Mouse (Mus musculus) gastrocnemius, adult 18-20 months (tissue): ENCODE data around the gene Hist1h2ae. TPM values are rescaled to one million over a fixed set of nuclear protein-coding genes. Genes with fewer than 3 reads are reported as not detected.
"Not testable (repeated sequence)": the region's sequence is repeated elsewhere in the genome, so short reads cannot be mapped to it uniquely, and the experiment has no call there.

ENCODE experiments used
- DNase-seq: peaks from one replicate; pipeline ENCODE4 v3.0.0; 2021; ENCODE audit warnings: low spot score
- long read RNA-seq, 2 experiments: library from polyadenylated mRNA; stranded (forward); transcript quantifications; one replicate each; pipeline ENCODE4 v2.0.0; 2021
- total RNA-seq, 2 experiments: library from RNA; stranded (reverse); gene quantifications; 2 replicates each; pipeline ENCODE4 v1.2.3; 2021

Gene Hist1h2ae
- under 1 TPM; 0.41 to 0.85 TPM for total RNA-seq
- long read RNA-seq, experiment 1, result 0 reads
- long read RNA-seq, experiment 2, result 0 reads

- peak; percentile 52 for DNase-seq
These were observed at the start of gene Hist1h2ae, which contains the start of gene Hist1h2bg for GRCm38 (mm10) chr13:23571022-23571503. Gene Hist1h2ae, minus strand, starts transcription at chr13:23571220. Gene Hist1h2bg, plus strand, starts transcription at chr13:23571396.

- no peak for DNase-seq
These were observed 49.2 kb upstream of the Hist1h2ae start for GRCm38 (mm10) chr13:23620056-23620732.

- DNase-seq, result no peak
These were observed 40.6 kb upstream of the Hist1h2ae start for GRCm38 (mm10) chr13:23611638-23612037.

- DNase-seq, result no peak
These were observed 39.4 kb upstream of the Hist1h2ae start for GRCm38 (mm10) chr13:23610393-23610792.

- no peak for DNase-seq
These were observed 38.8 kb upstream of the Hist1h2ae start for GRCm38 (mm10) chr13:23609844-23610243.

GRCm38 (mm10) chr13:23609209-23609608, 38.2 kb upstream of the Hist1h2ae start:
- no peak for DNase-seq

GRCm38 (mm10) chr13:23605052-23605451, 34.0 kb upstream of the Hist1h2ae start:
- no peak for DNase-seq

GRCm38 (mm10) chr13:23604452-23604851, 33.4 kb upstream of the Hist1h2ae start:
- no peak for DNase-seq

GRCm38 (mm10) chr13:23603182-23603699, 32.2 kb upstream of the Hist1h2ae start:
- no peak for DNase-seq

- DNase-seq, result peak; percentile 80
These were observed 26.9 kb upstream of the Hist1h2ae start for GRCm38 (mm10) chr13:23597957-23598356.

GRCm38 (mm10) chr13:23595622-23596372, 24.8 kb upstream of the Hist1h2ae start:
- no peak for DNase-seq

- no peak for DNase-seq
These were observed 24.2 kb upstream of the Hist1h2ae start for GRCm38 (mm10) chr13:23595185-23595584.

- DNase-seq, result no peak
These were observed 22.2 kb upstream of the Hist1h2ae start for GRCm38 (mm10) chr13:23593051-23593770.

GRCm38 (mm10) chr13:23592614-23593013, 21.6 kb upstream of the Hist1h2ae start:
- DNase-seq, result no peak

GRCm38 (mm10) chr13:23591886-23592285, 20.9 kb upstream of the Hist1h2ae start:
- DNase-seq, result not testable (repeated sequence)

- DNase-seq, result no peak
These were observed 20.2 kb upstream of the Hist1h2ae start for GRCm38 (mm10) chr13:23591206-23591605.

- no peak for DNase-seq
These were observed 15.9 kb upstream of the Hist1h2ae start for GRCm38 (mm10) chr13:23586940-23587225.

- no peak for DNase-seq
These were observed 15.3 kb upstream of the Hist1h2ae start for GRCm38 (mm10) chr13:23586099-23586939.

GRCm38 (mm10) chr13:23585442-23586098, 14.6 kb upstream of the Hist1h2ae start:
- peak; percentile 72 for DNase-seq

GRCm38 (mm10) chr13:23585029-23585441, 14.0 kb upstream of the Hist1h2ae start:
- peak; percentile 62 for DNase-seq
